Mouse (Mus musculus) lung, postnatal 0 days (tissue): ENCODE measurements at regions not wholly inside any gene's neighbourhood (a gene's known extent, or its start where the extent isn't known, plus 50 kb on each side); places are given as distances from the start of the nearest gene placed in this dataset.

Source experiments
- CTCF ChIP-seq: IDR thresholded peaks from 2 replicates; pipeline ENCODE4 v1.5.1; 2016; ENCODE audit warnings: antibody characterized with exemption, mild to moderate bottlenecking
- EP300 ChIP-seq: IDR thresholded peaks from 2 replicates; pipeline ENCODE4 v1.6.1; 2016; ENCODE audit warnings: antibody characterized with exemption, mild to moderate bottlenecking, control low read depth

DNA sequence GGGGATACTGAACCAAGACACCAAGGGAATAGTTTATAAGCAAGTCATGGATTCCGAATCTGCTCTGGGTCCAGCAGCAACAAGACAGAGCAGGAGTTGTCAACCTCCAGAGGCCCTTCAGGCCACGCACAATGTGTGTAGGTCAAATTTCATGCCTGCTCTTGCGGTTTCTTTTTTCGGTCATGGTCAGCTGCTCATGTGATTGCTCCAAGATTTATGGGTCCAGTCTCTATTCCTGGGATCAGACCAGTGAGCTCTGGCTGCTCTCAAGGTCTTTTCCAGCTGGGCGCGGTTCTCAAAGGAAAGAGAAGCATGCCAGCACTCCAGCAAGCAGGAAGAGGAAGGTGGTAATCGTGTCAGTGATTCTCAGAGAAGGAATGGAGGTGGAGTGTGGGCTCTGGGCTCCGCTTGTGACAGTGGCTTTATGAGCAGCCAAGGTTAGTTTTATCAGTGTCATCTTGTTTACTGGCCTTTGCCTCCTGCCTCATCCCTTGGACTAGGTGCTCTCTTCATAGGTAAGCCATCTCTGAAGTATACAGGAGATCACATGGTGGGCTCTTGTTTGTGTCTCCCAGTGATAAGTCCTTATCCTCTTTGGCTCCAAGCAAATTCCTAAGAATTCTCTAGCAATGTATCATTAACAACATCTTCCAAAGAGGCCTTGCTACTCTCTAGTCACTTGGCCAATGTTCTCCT lies 148.5 kb upstream of the Maf start:
- TF ChIP-seq EP300 (no peak), CTCF (no peak)
